Mouse (Mus musculus): ENCODE data around the gene Rpl27a. TPM values are rescaled to one million over a fixed set of nuclear protein-coding genes. Genes with fewer than 3 reads are reported as not detected.

Rpl27a gene
- polyA plus RNA-seq, 1 experiment from 2014 or later = 106 TPM

GRCm38 (mm10) chr7:109522084-109522483, 3.1 kb downstream of the Rpl27a start:
- H3K4me3 ChIP-seq (ENCODE audit: low read depth, low read length) = no peak overlapping the region
- H3K36me3 ChIP-seq (ENCODE audit: control insufficient read depth, insufficient read depth, low read length) = peaks cover 31% of the 10 kb centered on the region
- no peak overlapping the region for H3K9ac ChIP-seq (ENCODE audit: low read depth, low read length)
- H3K27me3 ChIP-seq (ENCODE audit: control insufficient read depth, insufficient read depth, low read length) = no peaks in the 10 kb centered on the region
- no peak overlapping the region for H3K27ac ChIP-seq (ENCODE audit: low read depth, low read length)
- 73% methylated on average over 5 of the region's 5 CpGs for WGBS (ENCODE audit: insufficient replicate concordance)
- no peak for ATAC-seq (replicated peaks; ENCODE audit: insufficient number of reproducible peaks, low FRiP score, low TSS enrichment)
- no peak overlapping the region for H3K4me2 ChIP-seq
- H3K9me3 ChIP-seq (replicated peaks; ENCODE audit: control insufficient read depth, low read length) = no peaks in the 10 kb centered on the region
- H3K4me1 ChIP-seq (ENCODE audit: control insufficient read depth, insufficient read depth, low read length) = peaks cover 19% of the 10 kb centered on the region; the same call in 1 of the 2 replicates

- no peak overlapping the region; the same call in 1 of the 2 replicates for H3K9ac ChIP-seq (ENCODE audit: low read depth, low read length)
- H3K4me3 ChIP-seq (ENCODE audit: low read depth, low read length) = no peak overlapping the region
- no peak for ATAC-seq (replicated peaks; ENCODE audit: insufficient number of reproducible peaks, low FRiP score, low TSS enrichment)
- WGBS (ENCODE audit: insufficient replicate concordance) = 71% methylated on average over 2 of the region's 2 CpGs
- peaks cover 19% of the 10 kb centered on the region; the same call in 1 of the 2 replicates for H3K4me1 ChIP-seq (ENCODE audit: control insufficient read depth, insufficient read depth, low read length)
- H3K9me3 ChIP-seq (replicated peaks; ENCODE audit: control insufficient read depth, low read length) = no peaks in the 10 kb centered on the region
- no peak overlapping the region for H3K4me2 ChIP-seq
- H3K36me3 ChIP-seq (ENCODE audit: control insufficient read depth, insufficient read depth, low read length) = peaks cover 31% of the 10 kb centered on the region
- no peaks in the 10 kb centered on the region for H3K27me3 ChIP-seq (ENCODE audit: control insufficient read depth, insufficient read depth, low read length)
- no peak overlapping the region for H3K27ac ChIP-seq (ENCODE audit: low read depth, low read length)
Observed at GRCm38 (mm10) chr7:109523304-109523703, 4.4 kb downstream of the Rpl27a start.

- no peak overlapping the region; the same call in 1 of the 2 replicates for H3K9ac ChIP-seq (ENCODE audit: low read depth, low read length)
- no peak overlapping the region for H3K27ac ChIP-seq (ENCODE audit: low read depth, low read length)
Observed at GRCm38 (mm10) chr7:109523741-109524441, 4.9 kb downstream of the Rpl27a start.

GRCm38 (mm10) chr7:109524442-109524744, 5.4 kb downstream of the Rpl27a start:
- no peak overlapping the region for H3K4me3 ChIP-seq (ENCODE audit: low read depth, low read length)
- H3K9me3 ChIP-seq (replicated peaks; ENCODE audit: control insufficient read depth, low read length) = no peaks in the 10 kb centered on the region
- H3K36me3 ChIP-seq (ENCODE audit: control insufficient read depth, insufficient read depth, low read length) = peaks cover 31% of the 10 kb centered on the region
- no peak overlapping the region for H3K27ac ChIP-seq (ENCODE audit: low read depth, low read length)
- no peak overlapping the region for H3K9ac ChIP-seq (ENCODE audit: low read depth, low read length)
- H3K4me1 ChIP-seq (ENCODE audit: control insufficient read depth, insufficient read depth, low read length) = peaks cover 19% of the 10 kb centered on the region; the same call in 1 of the 2 replicates
- no peaks in the 10 kb centered on the region for H3K27me3 ChIP-seq (ENCODE audit: control insufficient read depth, insufficient read depth, low read length)
- no peak overlapping the region for H3K4me2 ChIP-seq
- no peak for ATAC-seq (replicated peaks; ENCODE audit: insufficient number of reproducible peaks, low FRiP score, low TSS enrichment)

More at GRCm38 (mm10) chr7:109523741-109524441, 4.9 kb downstream of the Rpl27a start:
- Histone ChIP-seq H3K4me1 (ENCODE audit: control insufficient read depth, insufficient read depth, low read length) (peaks cover 19% of the 10 kb centered on the region; the same call in 1 of the 2 replicates), H3K27me3 (ENCODE audit: control insufficient read depth, insufficient read depth, low read length) (no peaks in the 10 kb centered on the region), H3K36me3 (ENCODE audit: control insufficient read depth, insufficient read depth, low read length) (peaks cover 31% of the 10 kb centered on the region), H3K9me3 (replicated peaks; ENCODE audit: control insufficient read depth, low read length) (no peaks in the 10 kb centered on the region), H3K4me3 (ENCODE audit: low read depth, low read length) (no peak overlapping the region), H3K4me2 (no peak overlapping the region)
- 63% methylated on average over 6 of the region's 6 CpGs for WGBS (ENCODE audit: insufficient replicate concordance)
- ATAC-seq (replicated peaks; ENCODE audit: insufficient number of reproducible peaks, low FRiP score, low TSS enrichment) = no peak

- Histone ChIP-seq H3K4me2 (no peak overlapping the region), H3K4me3 (ENCODE audit: low read depth, low read length) (no peak overlapping the region), H3K4me1 (ENCODE audit: control insufficient read depth, insufficient read depth, low read length) (peaks cover 18% of the 10 kb centered on the region; the same call in 1 of the 2 replicates), H3K9me3 (replicated peaks; ENCODE audit: control insufficient read depth, low read length) (no peaks in the 10 kb centered on the region), H3K9ac (ENCODE audit: low read depth, low read length) (no peak overlapping the region), H3K27ac (ENCODE audit: low read depth, low read length) (no peak overlapping the region), H3K27me3 (ENCODE audit: control insufficient read depth, insufficient read depth, low read length) (no peaks in the 10 kb centered on the region), H3K36me3 (ENCODE audit: control insufficient read depth, insufficient read depth, low read length) (peaks cover 33% of the 10 kb centered on the region)
- whole genome bisulfite sequencing (ENCODE audit: insufficient replicate concordance) = 81% methylated on average over 3 of the region's 3 CpGs
- ATAC-seq (replicated peaks; ENCODE audit: insufficient number of reproducible peaks, low FRiP score, low TSS enrichment) = no peak
Observed at GRCm38 (mm10) chr7:109524763-109525162, 5.8 kb downstream of the Rpl27a start.

- Histone ChIP-seq H3K9me3 (replicated peaks; ENCODE audit: control insufficient read depth, low read length) (no peaks in the 10 kb centered on the region), H3K27ac (ENCODE audit: low read depth, low read length) (peak overlapping the region; percentile 57), H3K9ac (ENCODE audit: low read depth, low read length) (no peak overlapping the region), H3K27me3 (ENCODE audit: control insufficient read depth, insufficient read depth, low read length) (no peaks in the 10 kb centered on the region), H3K4me3 (ENCODE audit: low read depth, low read length) (no peak overlapping the region), H3K4me2 (no peak overlapping the region), H3K4me1 (ENCODE audit: control insufficient read depth, insufficient read depth, low read length) (0 out of 2 replicates have a peak, but pooled peaks cover 10% of the 10 kb centered on the region), H3K36me3 (ENCODE audit: control insufficient read depth, insufficient read depth, low read length) (peaks cover 30% of the 10 kb centered on the region)
- no peak for ATAC-seq (replicated peaks; ENCODE audit: insufficient number of reproducible peaks, low FRiP score, low TSS enrichment)
- 62% methylated on average over 16 of the region's 16 CpGs for WGBS (ENCODE audit: insufficient replicate concordance)
Observed at GRCm38 (mm10) chr7:109525740-109526663, 7.1 kb downstream of the Rpl27a start.

GRCm38 (mm10) chr7:109527536-109527935, 8.6 kb downstream of the Rpl27a start:
- Histone ChIP-seq H3K9ac (ENCODE audit: low read depth, low read length) (no peak overlapping the region), H3K4me1 (ENCODE audit: control insufficient read depth, insufficient read depth, low read length) (0 out of 2 replicates have a peak, but pooled peaks cover 10% of the 10 kb centered on the region), H3K9me3 (replicated peaks; ENCODE audit: control insufficient read depth, low read length) (no peaks in the 10 kb centered on the region), H3K36me3 (ENCODE audit: control insufficient read depth, insufficient read depth, low read length) (peaks cover 18% of the 10 kb centered on the region), H3K4me3 (ENCODE audit: low read depth, low read length) (no peak overlapping the region), H3K4me2 (no peak overlapping the region), H3K27ac (ENCODE audit: low read depth, low read length) (no peak overlapping the region), H3K27me3 (ENCODE audit: control insufficient read depth, insufficient read depth, low read length) (no peaks in the 10 kb centered on the region)
- 73% methylated on average over 3 of the region's 3 CpGs for whole genome bisulfite sequencing (ENCODE audit: insufficient replicate concordance)
- ATAC-seq (replicated peaks; ENCODE audit: insufficient number of reproducible peaks, low FRiP score, low TSS enrichment) = no peak

GRCm38 (mm10) chr7:109528356-109528755, 9.4 kb downstream of the Rpl27a start:
- WGBS (ENCODE audit: insufficient replicate concordance) = 15% methylated on average over 3 of the region's 3 CpGs
- H3K4me2 ChIP-seq = no peak overlapping the region
- H3K9ac ChIP-seq (ENCODE audit: low read depth, low read length) = no peak overlapping the region
- H3K4me3 ChIP-seq (ENCODE audit: low read depth, low read length) = no peak overlapping the region
- no peaks in the 10 kb centered on the region for H3K9me3 ChIP-seq (replicated peaks; ENCODE audit: control insufficient read depth, low read length)
- H3K27ac ChIP-seq (ENCODE audit: low read depth, low read length) = no peak overlapping the region
- 0 out of 2 replicates have a peak, but pooled peaks cover 10% of the 10 kb centered on the region for H3K4me1 ChIP-seq (ENCODE audit: control insufficient read depth, insufficient read depth, low read length)
- ATAC-seq (replicated peaks; ENCODE audit: insufficient number of reproducible peaks, low FRiP score, low TSS enrichment) = peak; percentile 59; the same call in 1 of the 2 replicates
- H3K36me3 ChIP-seq (ENCODE audit: control insufficient read depth, insufficient read depth, low read length) = peaks cover 15% of the 10 kb centered on the region
- H3K27me3 ChIP-seq (ENCODE audit: control insufficient read depth, insufficient read depth, low read length) = no peaks in the 10 kb centered on the region

Measured in heart, embryonic 11.5 days (tissue).